Mouse (Mus musculus) thymus, postnatal 36 days (tissue): ENCODE measurements at regions not wholly inside any gene's neighbourhood (a gene's known extent, or its start where the extent isn't known, plus 50 kb on each side); places are given as distances from the start of the nearest gene placed in this dataset.

Experiments used
- DNase-seq, 2 experiments: peaks; one replicate each; pipeline ENCODE4 v3.0.0; 2022; ENCODE audit warnings: mixed read lengths in 2 of 2

- peak in 1 of 2 experiments; percentile 27 for DNase-seq
These were observed 88.6 kb upstream of the Tmem189 start for GRCm38 (mm10) chr2:167778271-167778670.

GRCm38 (mm10) chr2:167777331-167778085, 87.9 kb upstream of the Tmem189 start:
- peak; percentile 69 to 71 for DNase-seq

- DNase-seq, result no peak
These were observed 86.9 kb upstream of the Tmem189 start for GRCm38 (mm10) chr2:167776251-167777168.

- DNase-seq, result peak; percentile 56 to 68
These were observed 85.7 kb upstream of the Tmem189 start for GRCm38 (mm10) chr2:167775218-167775915.

- peak in 1 of 2 experiments; percentile 34 for DNase-seq
These were observed 85.2 kb upstream of the Tmem189 start for GRCm38 (mm10) chr2:167774806-167775179.

GRCm38 (mm10) chr2:167774166-167774805, 84.7 kb upstream of the Tmem189 start:
- no peak for DNase-seq

GRCm38 (mm10) chr2:167772834-167773233, 83.2 kb upstream of the Tmem189 start:
- no peak for DNase-seq

- DNase-seq, result no peak
These were observed 78.3 kb upstream of the Tmem189 start for GRCm38 (mm10) chr2:167767962-167768361.

- no peak for DNase-seq
These were observed 77.7 kb upstream of the Tmem189 start for GRCm38 (mm10) chr2:167767371-167767770.

GRCm38 (mm10) chr2:167765811-167766210, 76.2 kb upstream of the Tmem189 start:
- DNase-seq, result no peak

- DNase-seq, result no peak
These were observed 75.6 kb upstream of the Tmem189 start for GRCm38 (mm10) chr2:167765072-167765800.

GRCm38 (mm10) chr2:167763891-167764410, 74.3 kb upstream of the Tmem189 start:
- no peak for DNase-seq

- DNase-seq, result no peak
These were observed 71.8 kb upstream of the Tmem189 start for GRCm38 (mm10) chr2:167761404-167761936.

- no peak for DNase-seq
These were observed 71.2 kb upstream of the Tmem189 start for GRCm38 (mm10) chr2:167760681-167761403.

GRCm38 (mm10) chr2:167759603-167760390, 70.2 kb upstream of the Tmem189 start:
- no peak for DNase-seq

GRCm38 (mm10) chr2:167757157-167757780, 67.6 kb upstream of the Tmem189 start:
- no peak for DNase-seq

- DNase-seq, result no peak
These were observed 67.1 kb upstream of the Tmem189 start for GRCm38 (mm10) chr2:167756721-167757120.

GRCm38 (mm10) chr2:167754929-167755551, 65.4 kb upstream of the Tmem189 start:
- DNase-seq, result no peak

- no peak for DNase-seq
These were observed 64.3 kb upstream of the Tmem189 start for GRCm38 (mm10) chr2:167753898-167754297.
